Mouse (Mus musculus) intestine, postnatal 0 days (tissue): ENCODE measurements at regions not wholly inside any gene's neighbourhood (a gene's known extent, or its start where the extent isn't known, plus 50 kb on each side); places are given as distances from the start of the nearest gene placed in this dataset. TPM values are rescaled to one million over a fixed set of nuclear protein-coding genes. Genes with fewer than 3 reads are reported as not detected.

Source experiments
- ATAC-seq: fragments of 200-750 bp; cut with Nextera tagmentation; 2 replicates; pipeline ENCODE4 v1.8.0; 2017; ENCODE audit warnings: mild to moderate bottlenecking, moderate TSS enrichment, moderate library complexity
- H3K27ac ChIP-seq: fragments of 300-500 bp; sonication (generic); 2 replicates; pipeline ENCODE4 v1.5.1; 2014; ENCODE audit warnings: mild to moderate bottlenecking, low read depth, low read length, moderate library complexity
- H3K27me3 ChIP-seq: fragments of 300-500 bp; sonication (generic); replicated peaks from 2 replicates; pipeline ENCODE4 v1.6.1; 2014; ENCODE audit warnings: low read length, mixed read lengths; ENCODE audit not compliant: control insufficient read depth, insufficient read depth
- H3K36me3 ChIP-seq: fragments of 300-500 bp; sonication (generic); 2 replicates; pipeline ENCODE4 v1.6.1; 2014; ENCODE audit warnings: mild to moderate bottlenecking, moderate library complexity; ENCODE audit not compliant: control insufficient read depth, insufficient read depth
- H3K4me1 ChIP-seq: fragments of 300-500 bp; sonication (generic); replicated peaks from 2 replicates; pipeline ENCODE4 v1.6.1; 2014; ENCODE audit warnings: antibody characterized with exemption, low read length, mixed read lengths; ENCODE audit not compliant: control insufficient read depth, insufficient read depth
- H3K4me2 ChIP-seq: fragments of 300-500 bp; sonication (generic); replicated peaks from 2 replicates; pipeline ENCODE4 v1.6.1; 2014; ENCODE audit warnings: low read depth, mild to moderate bottlenecking, moderate library complexity
- H3K4me3 ChIP-seq: fragments of 300-500 bp; sonication (generic); 2 replicates; pipeline ENCODE4 v1.5.1; 2014; ENCODE audit warnings: low read depth, low read length
- H3K9ac ChIP-seq: fragments of 300-500 bp; sonication (generic); 2 replicates; pipeline ENCODE4 v1.6.1; 2014; ENCODE audit warnings: mild to moderate bottlenecking, low read depth, low read length
- H3K9me3 ChIP-seq: fragments of 300-500 bp; sonication (generic); 2 replicates; pipeline ENCODE4 v1.6.1; 2016; ENCODE audit warnings: mixed run types; ENCODE audit not compliant: control insufficient read depth
- CTCF ChIP-seq: sonication (generic); IDR thresholded peaks from 2 replicates; pipeline ENCODE4 v1.5.1; 2016; ENCODE audit warnings: low read depth, mild to moderate bottlenecking, control low read depth, antibody characterized with exemption, moderate library complexity
- microRNA-seq: library from miRNA; unstranded; fragments of <30 nt; microRNA quantifications from one replicate; pipeline ENCODE4, GENCODE M21; 2016

GRCm38 (mm10) chr3:38537770-38538169 is 53.1 kb upstream of the Ankrd50 start:
- Histone ChIP-seq H3K4me3 (no peak overlapping the region), H3K4me1 (no peaks in the 10 kb centered on the region), H3K4me2 (no peak overlapping the region), H3K27me3 (no peaks in the 10 kb centered on the region), H3K9ac (no peak overlapping the region), H3K36me3 (no peaks in the 10 kb centered on the region), H3K9me3 (no peaks in the 10 kb centered on the region), H3K27ac (no peak overlapping the region)
- no peak for ATAC-seq
- no peak for TF ChIP-seq CTCF

Small RNAs in the stretch of these regions (microRNA-seq; reads per million reads assigned to microRNA genes)
- gene Gm24462, result not detected
